Comparison of ENCODE assay signal across 9 mouse cellular contexts in the genomic region with DNA sequence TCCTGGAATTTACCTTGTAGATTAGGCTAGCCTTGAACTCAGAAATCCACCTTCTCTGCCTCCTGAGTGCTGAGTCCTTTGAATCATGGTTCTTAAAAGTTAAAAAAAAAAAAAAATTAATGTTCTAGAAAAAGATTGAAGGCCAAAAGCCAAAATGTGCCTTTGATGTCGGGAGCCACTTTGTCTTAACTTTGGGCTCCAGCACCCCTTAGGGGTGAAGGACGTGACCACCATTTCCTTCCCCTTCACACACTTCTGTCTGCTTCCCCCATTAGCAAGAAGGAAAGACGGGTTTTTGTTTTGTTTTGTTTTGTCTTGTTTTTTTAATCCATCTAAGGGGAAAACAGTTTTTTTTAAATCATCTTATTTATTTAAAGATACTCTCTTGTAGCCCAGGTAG. TPM values are rescaled to one million over a fixed set of nuclear protein-coding genes. Genes with fewer than 3 reads are reported as not detected.
DNase-seq lines count a peak whose midpoint lies in the region; ATAC-seq and TF ChIP-seq lines count a peak whose summit lies in the region.
"Had no signal": no experiment of that assay in that cellular context is flagged by ENCODE, and none has a peak within 500 bp of the region (broad histone marks: within the 10 kb centered on the region; RNA-seq: fewer than 3 reads in every experiment).

No protein-coding gene starts in this region.

- no peaks in the 10 kb centered on the region for H3K9me3 ChIP-seq in ES-E14 (ENCODE audit: control insufficient read depth, insufficient read depth, low read depth, low read length)
- H3K9me3 ChIP-seq in liver, embryonic 14.5 days (ENCODE audit: control insufficient read depth, low read length): no peaks in the 10 kb centered on the region
- H3K9me3 ChIP-seq in neural tube, embryonic 15.5 days (replicated peaks): no peaks in the 10 kb centered on the region
- H3K9me3 ChIP-seq: limb, embryonic 12.5 days had no signal

- peak overlapping the region; percentile 63 for H3K27ac ChIP-seq in left cerebral cortex, adult 2 months
- peak overlapping the region; percentile 16; the same call in 1 of the 2 replicates for H3K27ac ChIP-seq in ES-E14 (ENCODE audit: insufficient read depth, low read depth, low read length, poor library complexity, severe bottlenecking)
- H3K27ac ChIP-seq in liver, embryonic 14.5 days: no peak overlapping the region
- no peak overlapping the region for H3K27ac ChIP-seq in neural tube, embryonic 15.5 days (replicated peaks)

- in situ Hi-C loops in ES-E14 (cut with MboI; ENCODE audit: low sequenced_read_pairs in 2 of 2, unreplicated experiment in 2 of 2): no loop called here

- DNase-seq in CD4-positive, CD25-positive, alpha-beta regulatory T cell, adult 2 months (ENCODE audit: low read depth, low spot score): peak; percentile 60
- DNase-seq in left cerebral cortex, adult 2 months (ENCODE audit: extremely low spot score in 1 of 2, low spot score in 2 of 2): no peak
- DNase-seq in left cerebral cortex, adult 11 months (ENCODE audit: low spot score): no peak
- no peak for DNase-seq in ES-E14 (ENCODE audit: low read depth, low spot score)
- DNase-seq in liver, embryonic 14.5 days (ENCODE audit: low read depth in 3 of 3, low spot score in 3 of 3): no peak
- no peak for DNase-seq in embryo, embryonic 10.5 days (ENCODE audit: low spot score)

- intact Hi-C loops in left cerebral cortex, adult 2 months (cut with DNase I): no loop called here

- WGBS in liver, embryonic 14.5 days (ENCODE audit: insufficient replicate concordance): 35% methylated on average over 3 of the region's 3 CpGs
- WGBS in neural tube, embryonic 15.5 days: 94% methylated on average over 3 of the region's 3 CpGs

- peaks cover 16 to 44% of the 10 kb centered on the region in 2 experiments for H3K4me1 ChIP-seq in ES-E14 (ENCODE audit: control insufficient read depth in 2 of 2, insufficient read depth in 2 of 2, low read length in 2 of 2, poor library complexity in 1 of 2)
- H3K4me1 ChIP-seq in liver, embryonic 14.5 days (replicated peaks; ENCODE audit: control insufficient read depth in 2 of 2, insufficient read depth in 2 of 2, low read length in 1 of 2): peaks cover 39 to 50% of the 10 kb centered on the region in 2 experiments
- peaks cover 24% of the 10 kb centered on the region for H3K4me1 ChIP-seq in neural tube, embryonic 15.5 days

- TF ChIP-seq EP300 in liver, embryonic 14.5 days (IDR thresholded peaks at IDR 0.05; ENCODE audit: low read depth): no peak

- H3K4me2 ChIP-seq in liver, embryonic 14.5 days (ENCODE audit: low read depth): peak overlapping the region; percentile 75
- H3K4me2 ChIP-seq in neural tube, embryonic 15.5 days: no peak overlapping the region

- no peak overlapping the region for H3K4me3 ChIP-seq in left cerebral cortex, adult 2 months
- no peak overlapping the region for H3K4me3 ChIP-seq in ES-E14 (ENCODE audit: insufficient read depth in 1 of 2, low read depth in 1 of 2, low read length in 2 of 2, poor library complexity in 1 of 2, severe bottlenecking in 1 of 2)
- no peak overlapping the region for H3K4me3 ChIP-seq in liver, embryonic 14.5 days (ENCODE audit: insufficient read depth in 1 of 2, low read depth in 2 of 2, low read length in 2 of 2)
- no peak overlapping the region for H3K4me3 ChIP-seq in neural tube, embryonic 15.5 days (replicated peaks)
- H3K4me3 ChIP-seq: limb, embryonic 12.5 days had no signal

- no peaks in the 10 kb centered on the region for H3K36me3 ChIP-seq in ES-E14 (ENCODE audit: control insufficient read depth, insufficient read depth, low read length, poor library complexity, severe bottlenecking)
- H3K36me3 ChIP-seq in liver, embryonic 14.5 days (replicated peaks; ENCODE audit: control insufficient read depth, insufficient read depth, low read depth): no peaks in the 10 kb centered on the region
- H3K36me3 ChIP-seq in neural tube, embryonic 15.5 days: no peaks in the 10 kb centered on the region
- H3K36me3 ChIP-seq: limb, embryonic 12.5 days had no signal

- peak; percentile 3 for TF ChIP-seq CTCF in left cerebral cortex, adult 2 months (IDR thresholded peaks at IDR 0.05)
- TF ChIP-seq CTCF in liver, embryonic 14.5 days (IDR thresholded peaks at IDR 0.05; ENCODE audit: low read depth): no peak

- no peak overlapping the region for H3K9ac ChIP-seq in ES-E14 (ENCODE audit: insufficient read depth, low read depth, low read length, poor library complexity, severe bottlenecking)
- no peak overlapping the region; the same call in 1 of the 2 replicates for H3K9ac ChIP-seq in liver, embryonic 14.5 days (replicated peaks)
- H3K9ac ChIP-seq in neural tube, embryonic 15.5 days (replicated peaks): no peak overlapping the region
- H3K9ac ChIP-seq: limb, embryonic 12.5 days had no signal

- no peak for ATAC-seq in CD4-positive, CD25-positive, alpha-beta regulatory T cell, adult 4 months
- ATAC-seq in liver, embryonic 14.5 days (ENCODE audit: insufficient read depth): no peak
- ATAC-seq in neural tube, embryonic 15.5 days (ENCODE audit: low FRiP score): no peak

- no peaks in the 10 kb centered on the region for H3K27me3 ChIP-seq in liver, embryonic 14.5 days (ENCODE audit: control insufficient read depth, insufficient read depth, low read length)
- no peaks in the 10 kb centered on the region for H3K27me3 ChIP-seq in neural tube, embryonic 15.5 days (replicated peaks)
- H3K27me3 ChIP-seq: limb, embryonic 12.5 days had no signal

TF ChIP-seq in ES-E14, 5 proteins besides CTCF, POLR2A, EP300 and RAD21:
- no peak for TF ChIP-seq CHD2 (IDR thresholded peaks at IDR 0.05; ENCODE audit: low read depth, low read length)
- no peak for TF ChIP-seq ZNF384 (IDR thresholded peaks at IDR 0.05; ENCODE audit: low read depth, low read length)
- TF ChIP-seq ZC3H11A (IDR thresholded peaks at IDR 0.05; ENCODE audit: borderline replicate concordance, low read depth, low read length): no peak
- no peak for TF ChIP-seq HCFC1 (IDR thresholded peaks at IDR 0.05; ENCODE audit: borderline replicate concordance, insufficient read depth, low read length)
- no peak for TF ChIP-seq MAFK (IDR thresholded peaks at IDR 0.05; ENCODE audit: insufficient read depth, low read depth, low read length)
TF ChIP-seq in ES-E14: peak in this region for 0.

RNA-seq across cellular contexts. Expression of a gene that starts 48.7 kb away (rescaled TPM):
- polyA plus RNA-seq in CD4-positive, CD25-positive, alpha-beta regulatory T cell, adult 4 months (2017; shearing (Covaris generic)): 10 to 100 TPM in 1 of 2 experiments, 1 to 10 TPM in 1; 7.6 to 18.8 TPM
- 10 to 100 TPM; 74.3 to 80.8 TPM for total RNA-seq in left cerebral cortex, adult 2 months (2021)
- 39.5 and 43.2 TPM in 2 replicates for total RNA-seq in ES-E14 (2012; rRNA removed)
- 1.4 and 1.5 TPM in 2 replicates for polyA plus RNA-seq in liver, embryonic 14.5 days (2012; rRNA removed)
- 1.4 and 1.5 TPM in 2 replicates for polyA plus RNA-seq in liver, embryonic 14.5 days (2014; fragmentation: Nextera tagmentation; extraction: Ambion mirVana)
- 53.3 and 69.9 TPM in 2 replicates for polyA plus RNA-seq in neural tube, embryonic 15.5 days (2015; fragmentation: Nextera tagmentation; extraction: Ambion mirVana)

Comparison
In these comparisons a context has a peak if more than half of its experiments do, and no peak if none do; other contexts are left out.
1. H3K27ac ChIP-seq: peak in left cerebral cortex, adult 2 months (single experiment) and ES-E14 (single experiment); none in liver, embryonic 14.5 days (single experiment) and neural tube, embryonic 15.5 days (single experiment).